Mouse (Mus musculus): ENCODE measurements around the gene Zfp768.

DNA sequence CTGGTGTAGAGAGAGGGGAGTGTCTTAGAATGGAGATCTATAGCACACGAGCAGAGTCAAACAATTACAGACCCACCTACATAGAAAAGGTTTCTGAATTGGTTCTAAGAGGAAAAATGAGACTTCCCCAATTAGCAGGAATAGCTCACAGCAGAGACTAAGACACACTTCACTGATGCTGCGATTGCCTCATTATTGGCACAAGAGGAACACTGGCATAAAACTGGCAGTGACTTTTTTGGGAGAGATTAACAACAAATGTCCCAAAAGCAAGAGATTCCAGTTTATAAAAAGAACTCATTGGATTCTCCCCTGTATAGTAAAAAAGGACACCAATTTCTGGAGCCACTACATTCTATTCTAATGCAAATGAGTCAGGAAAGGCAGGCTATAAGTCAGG, 12.5 kb upstream of the Zfp768 start:
- no peak for TF ChIP-seq CTCF (IDR thresholded peaks at IDR 0.05; ENCODE audit: borderline replicate concordance, insufficient read depth, low read depth, low read length)
- no peak for TF ChIP-seq POLR2A (IDR thresholded peaks at IDR 0.05; ENCODE audit: borderline replicate concordance, insufficient read depth, low read length)
